Mouse (Mus musculus) embryonic fibroblast, embryonic 13.5 days (primary cell): Measurements from ENCODE around the gene Snx10. TPM values are rescaled to one million over a fixed set of nuclear protein-coding genes. Genes with fewer than 3 reads are reported as not detected.

Source experiments
- H3K27ac ChIP-seq: 2 replicates; pipeline ENCODE4 v1.5.1; 2012; ENCODE audit warnings: low read length, control low read depth, inconsistent platforms; ENCODE audit not compliant: insufficient read depth
- H3K4me1 ChIP-seq: 2 replicates; pipeline ENCODE4 v1.6.1; 2011; ENCODE audit warnings: low read length; ENCODE audit not compliant: control insufficient read depth, insufficient read depth
- H3K4me3 ChIP-seq: 2 replicates; pipeline ENCODE4 v1.5.1; 2011; ENCODE audit warnings: mild to moderate bottlenecking, control low read depth, low read length; ENCODE audit not compliant: insufficient read depth
- CTCF ChIP-seq: IDR thresholded peaks from 2 replicates; pipeline ENCODE4 v1.5.1; 2011; ENCODE audit warnings: mild to moderate bottlenecking, control low read depth, low read length, moderate library complexity, borderline replicate concordance; ENCODE audit not compliant: insufficient read depth
- POLR2A ChIP-seq: IDR thresholded peaks from 2 replicates; pipeline ENCODE4 v1.6.1; 2011; ENCODE audit warnings: low read depth, mild to moderate bottlenecking, control low read depth, low read length, moderate library complexity
- polyA plus RNA-seq: library from polyadenylated mRNA; stranded (reverse); fragments of >200 nt; gene quantifications from 2 replicates; pipeline ENCODE4 v1.2.4, GENCODE M21; 2011; ENCODE audit warnings: low read depth; ENCODE audit not compliant: missing spikeins, insufficient read length

The Snx10 gene
- polyA plus RNA-seq, 1 experiment, result 27.5 TPM

DNA sequence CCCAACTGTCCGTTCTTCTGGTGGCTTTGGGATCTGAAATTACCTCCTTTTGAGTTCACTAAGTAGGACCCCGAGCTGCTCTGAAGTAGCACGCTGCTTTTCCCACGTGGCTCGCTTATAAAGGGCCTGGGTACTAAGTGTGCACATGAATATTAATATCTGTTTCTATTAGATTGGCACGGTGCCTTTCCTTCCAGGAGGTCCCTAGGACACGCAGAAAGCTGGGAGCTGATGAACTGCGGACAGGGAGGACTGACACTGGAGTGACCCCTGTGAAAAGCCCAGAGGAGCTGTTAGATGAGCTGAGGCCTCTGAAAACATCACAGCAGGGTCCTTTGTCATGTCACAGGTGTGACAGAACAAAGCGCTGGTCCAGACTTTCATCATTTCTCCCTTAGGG lies 57.7 kb downstream of the Snx10 start:
- Histone ChIP-seq H3K4me1 (no peaks in the 10 kb centered on the region), H3K27ac (no peak overlapping the region), H3K4me3 (no peak overlapping the region)
- no peak for TF ChIP-seq CTCF
- TF ChIP-seq POLR2A, result no peak

DNA sequence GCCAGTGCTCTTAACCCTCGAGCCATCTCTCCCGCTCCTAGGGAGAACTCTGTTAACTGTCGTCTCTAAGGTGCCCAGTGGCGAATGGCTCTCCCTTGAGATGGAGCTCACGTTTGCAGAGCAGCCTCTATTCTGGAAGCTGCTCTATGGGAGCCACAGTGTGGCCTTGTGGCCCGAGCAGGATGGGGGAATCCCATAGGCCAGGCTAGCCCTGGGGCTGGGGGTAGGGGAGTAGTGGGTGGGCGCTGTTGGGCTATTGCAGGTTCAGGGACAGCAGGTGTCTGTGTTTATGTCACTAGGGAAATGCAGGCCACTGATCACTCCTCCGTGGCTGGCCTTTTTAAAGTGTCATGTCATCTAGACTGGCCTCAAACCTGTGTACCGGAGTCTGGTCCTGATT lies 58.4 kb downstream of the Snx10 start:
- Histone ChIP-seq H3K4me1 (no peaks in the 10 kb centered on the region), H3K27ac (no peak overlapping the region), H3K4me3 (no peak overlapping the region)
- no peak for TF ChIP-seq CTCF
- TF ChIP-seq POLR2A, result no peak

DNA sequence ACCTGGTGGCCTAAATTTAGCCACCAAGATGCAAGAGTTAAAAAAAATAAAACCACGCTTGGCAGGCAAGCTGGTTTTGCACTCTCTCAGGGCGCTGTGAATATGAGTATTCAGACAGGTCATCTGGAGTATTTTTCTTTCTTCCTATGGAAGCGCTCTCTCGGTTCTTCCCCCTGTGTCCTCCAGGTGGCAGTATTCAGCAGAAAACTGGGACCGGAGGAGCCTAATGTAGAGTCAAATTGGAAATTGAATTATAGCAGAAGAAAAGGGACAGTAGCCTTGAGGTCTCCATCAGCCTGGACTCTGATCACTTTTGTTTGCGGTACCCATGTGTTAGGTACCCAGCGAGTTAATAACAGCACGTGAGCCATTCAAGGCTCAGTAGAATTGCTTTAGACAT lies 62.3 kb downstream of the Snx10 start:
- TF ChIP-seq CTCF, result peak; percentile 28; the same call in 1 of the 2 replicates
- TF ChIP-seq POLR2A, result no peak
- Histone ChIP-seq H3K27ac (no peak overlapping the region), H3K4me3 (no peak overlapping the region), H3K4me1 (no peaks in the 10 kb centered on the region)

DNA sequence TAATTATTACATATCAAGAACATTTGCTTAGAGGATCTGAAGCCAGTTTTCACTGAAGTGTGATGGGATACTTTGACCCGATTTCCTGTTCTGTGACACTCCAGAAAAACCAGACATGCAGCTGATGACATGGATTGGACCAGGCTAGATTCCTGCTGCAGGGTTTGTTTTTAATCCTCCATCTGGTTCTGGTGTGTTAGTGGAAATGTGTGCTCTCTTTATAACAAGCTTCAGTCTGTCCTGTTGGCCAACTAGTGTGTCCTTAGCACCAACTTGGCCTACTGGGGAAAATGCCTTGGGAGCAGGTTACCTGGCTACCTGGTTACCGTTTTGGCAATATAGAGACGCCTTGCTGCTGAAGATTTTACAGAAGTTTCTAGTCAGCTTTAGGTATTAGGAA lies 63.6 kb downstream of the Snx10 start:
- TF ChIP-seq POLR2A (no peak), CTCF (no peak)
- Histone ChIP-seq H3K4me3 (no peak overlapping the region), H3K4me1 (no peaks in the 10 kb centered on the region), H3K27ac (no peak overlapping the region)

DNA sequence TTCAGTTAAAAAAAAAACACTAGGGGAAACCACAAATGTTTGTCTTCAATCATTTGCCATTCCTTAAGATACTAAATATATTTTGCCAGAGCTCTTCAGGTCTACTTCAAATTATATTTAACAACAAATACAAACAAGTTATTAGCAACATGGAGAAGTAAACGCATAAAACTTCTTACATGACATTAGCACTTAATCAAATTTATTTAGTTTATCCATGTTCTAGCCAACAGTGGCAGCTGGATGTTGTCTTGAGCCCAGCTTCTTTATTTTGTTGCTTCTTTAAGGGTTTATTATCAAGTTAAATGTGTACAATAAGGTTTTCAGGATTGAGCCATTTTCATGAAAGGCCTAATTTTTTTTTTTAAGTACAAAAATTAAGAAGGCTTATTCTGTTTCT lies 67.6 kb downstream of the Snx10 start:
- Histone ChIP-seq H3K27ac (no peak overlapping the region), H3K4me3 (no peak overlapping the region), H3K4me1 (no peaks in the 10 kb centered on the region)
- TF ChIP-seq POLR2A (no peak), CTCF (no peak)

DNA sequence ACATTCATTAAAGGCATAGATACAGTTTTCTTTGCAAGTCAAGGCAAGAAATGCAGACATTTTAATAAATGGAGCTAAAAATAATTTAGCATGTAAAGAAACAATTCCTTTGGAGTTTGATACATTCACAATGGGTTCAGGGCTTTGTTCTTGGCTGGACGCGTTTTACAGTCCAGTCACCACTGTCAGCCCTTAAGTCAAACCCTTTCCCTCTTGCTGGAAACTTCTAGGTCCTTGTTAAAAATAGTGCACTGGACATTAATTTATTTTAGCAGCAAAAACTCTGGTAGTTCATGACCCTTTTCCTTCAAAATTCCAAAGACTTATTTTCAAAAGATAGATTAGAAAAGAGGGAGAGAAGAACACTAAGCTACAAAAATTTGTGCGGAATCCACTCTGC lies 68.1 kb downstream of the Snx10 start:
- TF ChIP-seq POLR2A (no peak), CTCF (no peak)
- H3K27ac ChIP-seq, result no peak overlapping the region
- H3K4me3 ChIP-seq, result no peak overlapping the region
- no peaks in the 10 kb centered on the region for H3K4me1 ChIP-seq

DNA sequence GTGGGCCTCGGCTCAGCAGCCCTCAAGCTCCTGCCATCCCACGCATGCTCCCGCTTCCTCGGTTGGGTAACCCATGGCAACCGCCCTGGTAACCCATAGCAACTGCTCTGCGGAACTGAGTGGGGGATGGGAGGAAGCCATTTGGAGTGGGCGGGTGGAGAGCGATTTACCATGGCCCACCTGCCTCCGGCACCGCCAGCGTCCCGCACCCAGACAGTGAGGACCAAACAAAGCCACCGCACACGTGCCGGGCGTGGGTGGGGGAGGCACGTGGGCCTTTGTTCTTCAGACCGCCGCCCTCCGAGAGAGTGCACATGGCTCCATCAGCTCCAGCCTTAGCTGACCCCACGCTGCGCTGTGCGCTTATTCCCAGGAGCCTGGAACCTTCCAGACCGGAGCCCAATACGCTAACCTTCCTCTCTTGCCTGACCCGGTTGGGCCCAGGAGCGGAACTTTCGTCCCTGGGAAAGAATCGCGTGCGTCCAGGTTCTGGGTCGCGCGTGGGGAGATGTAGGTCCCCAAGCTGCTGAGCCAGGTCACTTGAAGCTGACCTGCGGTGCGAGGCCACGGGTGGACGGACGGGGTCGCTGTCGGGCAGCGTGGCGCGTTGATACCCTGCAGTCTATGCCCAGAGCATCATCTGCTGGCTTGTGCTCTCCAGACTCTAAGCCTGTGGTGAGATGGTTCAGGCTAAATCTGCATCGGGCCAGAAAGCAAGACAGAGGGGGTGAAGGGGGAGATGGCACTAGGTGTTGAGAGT lies 68.8 kb downstream of the Snx10 start:
- H3K4me1 ChIP-seq, result no peaks in the 10 kb centered on the region
- H3K27ac ChIP-seq, result no peak overlapping the region
- TF ChIP-seq CTCF (peak; percentile 99), POLR2A (no peak)
- peak overlapping the region; percentile 13; the same call in 1 of the 2 replicates for H3K4me3 ChIP-seq

DNA sequence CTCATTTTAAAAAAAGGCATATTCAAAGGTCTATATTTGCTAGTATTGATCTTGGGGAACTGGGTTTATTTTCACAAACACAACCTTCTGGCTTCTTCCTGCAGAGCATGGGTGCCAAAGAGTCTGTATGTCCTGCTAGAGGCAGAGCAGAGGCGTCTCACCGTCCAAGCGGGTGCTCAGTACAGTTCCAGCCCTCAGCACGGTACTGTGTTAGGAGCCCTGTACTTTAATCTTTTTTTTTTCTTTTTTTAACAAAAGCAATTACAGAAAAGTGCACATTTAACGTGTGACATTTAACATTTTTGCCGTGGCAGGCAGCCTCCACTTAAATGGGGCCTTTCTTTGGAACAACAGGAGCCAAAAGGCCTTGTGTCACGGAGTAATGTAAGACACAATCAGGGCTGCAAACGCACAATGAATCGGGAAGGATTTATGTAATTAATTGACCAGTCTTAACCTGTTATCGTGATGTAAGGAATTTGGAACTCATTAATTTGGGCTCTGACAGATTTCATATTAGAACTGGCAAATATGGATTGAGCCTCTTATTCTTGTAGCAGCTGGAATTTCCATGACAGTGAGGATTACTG lies 69.8 kb downstream of the Snx10 start:
- TF ChIP-seq POLR2A (no peak), CTCF (no peak)
- Histone ChIP-seq H3K4me3 (no peak overlapping the region), H3K27ac (no peak overlapping the region), H3K4me1 (no peaks in the 10 kb centered on the region)

DNA sequence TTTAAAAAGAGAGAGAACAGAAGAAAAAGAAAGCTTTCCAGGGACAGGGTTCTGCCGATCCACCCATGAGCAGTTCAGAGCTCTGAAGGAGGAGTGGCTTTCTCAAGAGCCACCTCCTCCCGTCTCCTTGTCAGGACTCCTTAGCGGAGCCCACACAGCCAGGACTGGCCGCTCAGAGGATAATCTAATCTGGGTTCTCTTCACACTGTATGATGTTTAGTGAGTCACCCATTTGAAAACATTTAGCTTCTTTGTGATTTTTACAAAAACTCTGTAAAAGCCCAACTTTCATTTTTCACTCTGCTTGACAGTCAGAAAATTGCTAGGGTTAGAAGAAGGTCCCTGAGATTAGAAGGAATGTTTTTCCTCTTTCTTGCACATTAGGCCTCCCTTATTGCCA lies 70.8 kb downstream of the Snx10 start:
- Histone ChIP-seq H3K27ac (no peak overlapping the region), H3K4me1 (no peaks in the 10 kb centered on the region), H3K4me3 (no peak overlapping the region)
- no peak for TF ChIP-seq CTCF
- TF ChIP-seq POLR2A, result no peak

DNA sequence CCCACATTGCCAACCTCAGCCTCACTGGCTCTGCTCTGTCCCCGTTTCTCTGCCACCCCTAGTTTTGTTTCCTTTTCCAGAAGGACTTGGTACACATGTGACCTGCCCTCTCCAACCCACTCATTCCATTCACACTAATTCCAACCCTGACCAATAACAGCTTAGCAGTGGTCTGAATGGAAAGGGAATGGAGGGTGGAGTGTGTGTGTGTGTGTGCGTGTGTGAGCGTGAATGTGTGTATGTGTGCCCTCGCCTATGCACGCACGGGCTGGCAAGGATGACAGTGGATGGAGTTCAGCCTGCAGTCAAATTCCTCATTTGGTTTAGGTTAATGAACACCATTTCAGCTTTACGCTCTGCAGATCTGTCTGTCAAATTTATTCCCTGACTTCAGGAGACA lies 74.4 kb downstream of the Snx10 start:
- Histone ChIP-seq H3K4me1 (no peaks in the 10 kb centered on the region), H3K27ac (no peak overlapping the region), H3K4me3 (no peak overlapping the region)
- TF ChIP-seq CTCF (no peak), POLR2A (no peak)

DNA sequence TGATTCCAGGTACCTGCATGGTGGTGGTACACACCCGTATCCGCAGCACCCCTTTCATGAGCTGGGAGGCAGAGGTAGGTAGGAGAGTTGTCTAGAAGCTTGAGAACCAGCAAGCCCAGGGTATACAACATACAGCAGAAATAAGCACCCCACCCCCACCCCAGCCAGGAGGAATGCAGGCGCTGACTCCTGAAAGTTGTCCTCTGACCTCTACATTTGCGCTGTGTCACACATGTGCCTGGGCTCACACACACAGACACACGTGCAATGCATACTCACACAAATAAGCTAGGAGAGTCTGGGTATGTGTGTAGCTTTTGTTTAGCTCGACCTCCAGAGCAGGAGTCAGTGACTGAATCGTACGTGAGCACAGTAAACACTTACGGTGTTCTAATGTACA lies 76.7 kb downstream of the Snx10 start:
- no peaks in the 10 kb centered on the region for H3K4me1 ChIP-seq
- no peak overlapping the region for H3K27ac ChIP-seq
- TF ChIP-seq POLR2A (no peak), CTCF (no peak)
- H3K4me3 ChIP-seq, result no peak overlapping the region
